Mouse (Mus musculus) cerebellum, adult 8-10 months (tissue): ENCODE measurements around the gene Gch1.
"Not testable (repeated sequence)": the region's sequence is repeated elsewhere in the genome, so short reads cannot be mapped to it uniquely, and the experiment has no call there.

Experiments
- DNase-seq: peaks from one replicate; pipeline ENCODE4 v3.0.0; 2022

The Gch1 gene

GRCm38 (mm10) chr14:47160051-47160640, 29.1 kb downstream of the Gch1 start:
- DNase-seq = no peak

GRCm38 (mm10) chr14:47154303-47154702, 34.9 kb downstream of the Gch1 start:
- DNase-seq = no peak

GRCm38 (mm10) chr14:47151306-47151705, 37.9 kb downstream of the Gch1 start:
- no peak for DNase-seq

GRCm38 (mm10) chr14:47144326-47144725, 44.9 kb downstream of the Gch1 start:
- no peak for DNase-seq

- DNase-seq = no peak
Measured at GRCm38 (mm10) chr14:47138853-47139252, 50.4 kb downstream of the Gch1 start.

- DNase-seq = no peak
Measured at GRCm38 (mm10) chr14:47136637-47137036, 52.6 kb downstream of the Gch1 start.

- DNase-seq = no peak
Measured at GRCm38 (mm10) chr14:47133948-47134347, 55.3 kb downstream of the Gch1 start.

- DNase-seq = no peak
Measured at GRCm38 (mm10) chr14:47127987-47128386, 61.2 kb downstream of the Gch1 start.

- no peak for DNase-seq
Measured at GRCm38 (mm10) chr14:47117522-47117921, 71.7 kb downstream of the Gch1 start.

- DNase-seq = no peak
Measured at GRCm38 (mm10) chr14:47116062-47116762, 73.0 kb downstream of the Gch1 start.

- DNase-seq = no peak
Measured at GRCm38 (mm10) chr14:47115154-47115553, 74.1 kb downstream of the Gch1 start.

- DNase-seq = peak; percentile 22
Measured at GRCm38 (mm10) chr14:47111341-47111740, 77.9 kb downstream of the Gch1 start.

- DNase-seq = not testable (repeated sequence)
Measured at GRCm38 (mm10) chr14:47110391-47110790, 78.8 kb downstream of the Gch1 start.

- no peak for DNase-seq
Measured at GRCm38 (mm10) chr14:47107461-47107860, 81.8 kb downstream of the Gch1 start.

- no peak for DNase-seq
Measured at GRCm38 (mm10) chr14:47105755-47106154, 83.5 kb downstream of the Gch1 start.

GRCm38 (mm10) chr14:47105174-47105557, 84.0 kb downstream of the Gch1 start:
- DNase-seq = no peak

GRCm38 (mm10) chr14:47104246-47105173, 84.7 kb downstream of the Gch1 start:
- DNase-seq = no peak
